Mouse (Mus musculus) spleen, postnatal 4 days (tissue): ENCODE results near the gene Bcl2l14.

Experiments used
- DNase-seq, 2 experiments: peaks; one replicate each; pipeline ENCODE4 v3.0.0; 2022; ENCODE audit warnings: low spot score in 2 of 2

Gene Bcl2l14

DNA sequence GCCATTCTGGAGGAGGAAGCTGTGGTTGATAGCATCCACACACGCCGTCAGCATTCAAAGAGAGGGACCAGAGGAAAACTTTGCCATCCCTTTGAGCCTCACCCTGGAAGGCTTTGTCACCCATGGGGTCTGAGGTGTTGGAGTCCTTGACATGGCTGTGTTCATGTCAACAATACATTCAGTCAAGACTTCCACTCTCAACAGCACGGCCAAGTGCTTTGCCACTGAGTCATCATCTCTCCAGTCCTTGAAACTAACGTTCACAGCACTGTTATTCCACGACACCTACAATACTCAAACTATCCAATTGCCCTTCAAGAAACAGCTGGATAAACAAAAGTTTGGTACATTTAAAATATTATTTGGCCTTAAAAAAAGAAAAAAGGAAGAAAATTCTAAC lies 46.1 kb downstream of the Bcl2l14 start:
- DNase-seq, result no peak

- no peak for DNase-seq
Measured at GRCm38 (mm10) chr6:134443198-134443904, 47.2 kb downstream of the Bcl2l14 start.

DNA sequence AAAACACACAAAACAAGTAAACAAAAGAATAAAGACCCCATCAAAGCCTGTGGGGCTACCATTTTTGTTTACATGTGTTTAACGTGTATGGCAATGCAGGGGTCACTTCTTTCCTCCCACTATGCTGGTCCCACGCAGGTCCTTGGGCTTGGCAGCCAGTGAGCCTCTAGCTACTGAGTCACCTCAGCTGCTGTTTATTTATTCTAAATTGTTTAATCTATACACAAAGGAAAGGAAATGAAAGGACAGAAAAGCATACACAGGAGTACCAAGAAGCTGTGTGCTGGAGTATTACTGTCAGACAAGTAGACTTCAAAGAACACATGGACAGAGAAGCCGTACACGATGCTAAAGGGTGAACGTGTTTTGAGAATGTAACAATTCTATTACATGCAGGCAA lies 47.8 kb downstream of the Bcl2l14 start:
- DNase-seq, result no peak

- no peak for DNase-seq
Measured at GRCm38 (mm10) chr6:134448451-134448850, 52.3 kb downstream of the Bcl2l14 start.

DNA sequence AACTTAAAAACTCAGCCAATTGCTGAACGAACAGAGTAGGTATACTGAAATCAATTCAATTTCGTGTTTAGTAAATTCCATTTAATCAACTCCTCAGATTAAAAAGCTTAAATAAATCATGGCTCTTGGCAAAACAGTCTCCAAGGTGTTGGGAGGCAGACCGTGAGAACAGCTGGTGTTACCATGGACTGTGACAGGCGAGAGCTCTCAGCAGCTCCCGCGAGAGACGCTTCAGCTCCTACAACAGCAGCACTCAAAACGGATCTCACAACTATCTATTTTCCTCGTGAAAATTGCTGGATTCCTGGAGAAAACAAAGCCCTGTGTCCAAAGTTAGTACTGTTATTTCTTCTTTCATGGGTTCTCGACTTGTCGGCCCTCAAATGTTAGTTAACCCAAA lies 53.8 kb downstream of the Bcl2l14 start:
- no peak for DNase-seq

- no peak for DNase-seq
Measured at GRCm38 (mm10) chr6:134450661-134451119, 54.6 kb downstream of the Bcl2l14 start.

DNA sequence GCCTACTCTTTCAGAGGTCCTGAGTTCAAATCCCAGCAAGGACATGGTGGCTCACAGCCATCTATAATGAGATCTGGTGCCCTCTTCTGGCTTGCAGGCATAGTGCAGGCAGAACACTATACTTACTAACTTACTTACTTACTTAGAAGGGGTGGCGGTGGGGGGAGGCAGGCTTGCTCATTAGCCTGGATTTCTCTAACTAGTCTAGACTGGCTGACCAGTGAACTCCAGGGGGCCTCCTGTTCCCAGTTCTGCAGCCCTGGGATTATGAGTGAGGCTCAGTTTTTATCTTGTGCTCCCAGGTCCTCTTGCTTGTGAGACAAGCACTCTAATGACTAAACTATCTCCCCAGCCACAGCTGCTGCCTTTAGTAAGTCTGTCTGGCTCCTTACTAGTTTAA lies 58.0 kb downstream of the Bcl2l14 start:
- peak in 1 of 2 experiments; percentile 21 for DNase-seq

- no peak for DNase-seq
Measured at GRCm38 (mm10) chr6:134458376-134458775, 62.3 kb downstream of the Bcl2l14 start.

DNA sequence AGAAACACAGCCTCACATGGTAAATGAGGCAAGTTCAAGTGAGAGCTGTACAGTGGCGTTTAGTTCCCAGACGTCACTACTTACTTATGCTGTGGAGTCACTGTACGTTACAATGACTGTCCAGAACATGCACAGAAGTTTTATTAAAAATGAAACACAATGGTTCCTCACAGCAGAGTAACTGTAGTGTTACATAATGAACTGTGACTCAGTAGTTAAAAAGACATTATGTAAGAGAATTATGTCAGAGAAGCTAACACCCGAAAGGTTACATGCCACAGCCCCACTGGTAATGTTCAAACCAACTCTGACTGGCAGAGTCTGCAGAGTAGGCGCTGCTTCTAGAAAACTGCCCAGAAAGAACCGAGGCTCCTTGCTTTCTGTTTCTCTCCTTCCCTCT lies 65.1 kb downstream of the Bcl2l14 start:
- no peak for DNase-seq

DNA sequence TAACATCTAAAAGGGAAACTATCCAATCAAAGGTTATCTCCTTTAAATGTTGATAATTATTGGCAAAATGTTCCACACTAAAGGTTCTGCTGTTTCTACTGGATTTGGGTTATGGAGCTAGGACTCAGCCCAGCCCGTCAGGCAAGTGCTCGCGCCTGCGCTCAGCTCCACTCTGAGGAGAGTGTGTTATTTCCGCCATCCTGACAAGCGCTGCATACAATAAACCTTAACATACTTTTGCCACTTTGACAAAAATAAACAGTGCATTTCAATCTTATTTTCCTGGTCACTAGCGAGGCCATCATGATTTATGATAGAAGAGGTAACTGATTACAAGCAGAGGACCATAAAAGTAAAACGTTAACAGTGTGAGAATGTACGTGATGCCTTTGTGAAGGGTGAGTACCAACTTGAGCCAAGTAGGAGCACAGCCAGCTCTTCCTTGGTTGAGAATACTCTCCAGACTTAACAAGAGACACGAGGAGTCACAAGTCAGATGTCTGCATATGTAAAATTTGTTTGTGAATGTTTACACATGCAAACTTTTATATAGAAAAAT lies 70.6 kb downstream of the Bcl2l14 start:
- no peak for DNase-seq

DNA sequence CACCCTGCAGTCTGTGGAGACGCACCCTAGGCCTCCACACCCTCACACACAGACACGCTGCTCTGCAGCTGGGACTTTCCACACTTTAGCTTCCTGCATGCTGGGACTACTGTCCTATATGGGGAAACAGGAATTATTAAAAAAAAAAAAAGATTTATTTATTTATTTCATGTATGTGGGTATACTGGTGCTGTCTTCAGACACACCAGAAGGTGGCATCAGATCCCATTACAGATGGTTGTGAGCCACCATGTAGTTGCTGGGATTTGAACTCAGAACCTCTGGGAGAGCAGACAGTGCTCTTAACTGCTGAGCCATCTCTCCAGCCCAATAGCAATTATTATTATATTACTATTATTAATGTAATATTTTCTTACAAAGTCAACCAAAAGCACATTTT lies 73.2 kb downstream of the Bcl2l14 start:
- no peak for DNase-seq

GRCm38 (mm10) chr6:134470857-134471256 lies 74.7 kb downstream of the Bcl2l14 start:
- peak; percentile 67 to 81 for DNase-seq

DNA sequence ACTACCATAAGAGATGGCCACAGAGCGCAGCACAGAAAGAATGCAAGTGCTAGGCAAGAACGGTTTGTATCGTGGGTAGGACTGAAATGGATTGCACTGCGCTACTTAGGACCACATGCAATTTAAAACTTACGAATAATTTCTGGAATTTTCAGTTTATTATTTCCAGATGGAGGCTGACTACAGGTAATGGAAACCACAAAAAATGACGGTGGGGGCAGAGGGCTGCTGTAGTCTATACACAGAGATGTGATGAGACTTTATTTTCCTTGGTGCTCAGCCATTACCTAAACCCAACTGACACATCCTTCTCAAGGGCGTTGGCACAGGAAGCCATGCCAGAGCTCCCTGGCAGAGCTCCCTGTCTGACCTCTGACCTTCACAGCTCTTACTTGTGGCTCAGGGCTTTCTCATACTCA lies 77.0 kb downstream of the Bcl2l14 start:
- DNase-seq, result no peak

DNA sequence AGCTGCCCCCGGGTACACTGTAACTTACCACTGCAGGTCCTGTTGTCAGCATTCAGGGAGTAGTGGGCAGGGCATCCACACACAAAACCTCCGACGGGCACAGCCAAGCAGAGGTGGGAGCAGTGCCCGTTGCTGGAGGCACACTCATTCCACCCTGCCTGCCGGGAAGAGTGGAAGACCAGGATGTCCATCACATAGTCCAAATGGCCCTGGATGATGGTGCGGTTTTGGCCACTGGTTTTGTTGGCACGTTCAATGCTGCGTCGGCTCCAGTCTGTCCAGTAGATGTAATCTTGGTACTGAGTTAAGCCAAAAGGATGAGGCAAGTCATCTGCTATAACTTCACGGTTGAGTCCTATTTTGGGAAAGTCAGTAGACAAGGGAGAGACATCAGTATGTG lies 83.4 kb downstream of the Bcl2l14 start:
- DNase-seq, result no peak

- no peak for DNase-seq
Measured at GRCm38 (mm10) chr6:134486318-134486717, 90.2 kb downstream of the Bcl2l14 start.
